Mouse (Mus musculus): ENCODE measurements around the gene Mcu.
A peak's percentile ranks its signal among the peaks of the same experiment; 100 is the strongest.

Mcu gene

DNA sequence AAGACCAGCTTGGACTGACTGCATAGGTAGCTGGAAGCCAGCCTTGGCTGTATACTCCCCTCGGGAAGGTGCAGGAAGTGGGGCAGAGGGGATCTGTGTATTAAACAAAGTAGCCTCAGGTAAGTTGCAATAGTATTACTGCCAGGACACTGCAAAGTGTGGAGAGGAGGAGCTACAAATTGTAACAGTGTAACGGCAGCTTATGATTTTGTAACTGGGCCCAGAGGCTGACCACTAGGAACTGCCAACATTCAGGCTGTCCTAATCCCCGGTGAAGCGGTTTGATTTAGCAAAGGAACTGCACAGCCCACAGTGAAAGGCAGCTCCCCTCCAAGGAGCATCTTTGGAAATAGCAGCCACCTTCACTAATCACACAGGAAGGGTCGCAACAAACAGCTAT, 3.2 kb downstream of the Mcu start:
- DNase-seq (ENCODE audit: low read depth): no peak

DNA sequence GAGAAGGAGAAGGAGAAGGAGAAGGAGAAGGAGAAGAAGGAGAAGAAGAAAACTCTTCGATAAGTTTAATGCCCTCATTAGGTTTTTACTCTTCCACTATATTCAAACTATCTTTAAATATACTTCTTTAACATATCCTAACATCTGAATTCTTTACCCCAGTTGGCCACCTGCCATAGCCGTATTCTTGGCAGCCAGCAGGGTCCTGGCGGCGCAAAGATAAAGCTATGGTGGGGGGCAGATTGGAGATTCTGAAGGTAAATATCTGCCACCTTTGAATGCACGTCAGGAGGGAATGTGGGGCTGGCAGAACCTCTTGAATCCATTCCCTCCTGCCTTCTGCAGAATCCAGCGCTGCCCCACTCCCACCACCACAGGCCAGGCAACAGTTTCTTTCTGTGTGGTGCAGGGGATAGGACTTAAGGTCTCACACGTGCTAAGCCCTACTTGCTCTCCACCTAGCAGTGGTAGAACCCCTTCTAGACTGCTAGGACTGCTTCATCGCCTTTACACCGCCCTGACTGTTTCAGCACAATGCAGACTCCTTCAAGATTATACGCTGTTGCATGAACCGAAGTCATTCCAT, 11.5 kb downstream of the Mcu start:
- DNase-seq (ENCODE audit: low read depth): no peak

DNA sequence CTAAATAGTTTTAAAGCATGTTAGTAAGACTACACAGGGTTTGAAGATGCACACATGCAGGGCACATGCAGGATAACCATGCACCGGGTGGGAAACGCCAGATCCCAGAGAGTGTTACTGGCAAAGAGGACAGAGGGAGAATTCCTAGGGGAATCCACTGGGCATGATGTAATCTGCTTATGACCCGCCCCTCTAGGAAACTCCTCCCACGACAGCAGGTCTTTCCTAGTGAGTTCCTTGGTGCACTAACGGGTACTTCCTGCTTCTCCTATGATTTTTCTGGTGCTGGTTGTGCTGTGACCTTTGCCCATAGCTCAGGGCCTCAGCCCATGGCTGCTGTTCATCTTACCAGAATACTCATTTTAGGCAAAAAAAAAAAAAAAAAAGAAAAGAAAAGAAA, 12.6 kb downstream of the Mcu start:
- no peak for DNase-seq (ENCODE audit: low read depth)

DNA sequence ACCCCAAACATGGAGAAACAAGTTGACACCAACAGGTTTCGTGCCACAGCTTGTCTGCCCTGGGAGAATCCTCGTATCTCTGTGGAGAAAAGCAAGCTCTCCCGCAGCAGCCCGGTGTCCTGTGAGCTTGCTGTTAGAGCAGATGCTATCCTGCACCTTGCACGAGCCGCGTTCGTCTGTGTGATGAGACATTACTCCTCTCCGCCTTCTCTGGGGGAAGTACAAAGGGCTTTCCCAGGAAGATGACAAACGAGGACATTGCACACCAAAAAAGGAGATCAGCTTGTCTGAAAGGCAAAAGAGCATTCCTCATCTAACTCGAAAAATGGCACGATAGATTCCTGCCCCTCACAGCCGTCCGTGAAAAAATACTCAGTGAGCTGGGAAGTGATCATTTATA, 13.6 kb downstream of the Mcu start:
- DNase-seq (ENCODE audit: low read depth): no peak

DNA sequence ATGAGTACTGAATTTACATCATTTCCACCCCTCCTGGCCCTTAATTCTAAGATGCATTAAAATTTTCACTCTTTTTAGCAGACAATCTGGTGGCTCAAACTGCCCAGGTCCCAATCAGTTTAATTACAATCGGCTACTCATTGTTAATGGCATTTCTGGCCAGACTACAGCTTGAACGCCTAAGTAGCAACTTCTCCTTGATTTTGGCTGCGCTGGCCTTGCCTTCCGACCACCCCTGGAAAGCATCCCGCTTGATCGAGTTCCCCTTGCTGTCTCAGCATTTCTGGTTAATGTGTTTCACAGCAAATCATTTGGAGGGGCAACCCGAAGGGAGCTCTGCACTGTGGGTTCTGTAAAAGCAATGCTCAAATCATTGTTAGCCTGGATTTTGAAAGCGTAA, 14.4 kb downstream of the Mcu start:
- no peak for DNase-seq (ENCODE audit: low read depth)

DNA sequence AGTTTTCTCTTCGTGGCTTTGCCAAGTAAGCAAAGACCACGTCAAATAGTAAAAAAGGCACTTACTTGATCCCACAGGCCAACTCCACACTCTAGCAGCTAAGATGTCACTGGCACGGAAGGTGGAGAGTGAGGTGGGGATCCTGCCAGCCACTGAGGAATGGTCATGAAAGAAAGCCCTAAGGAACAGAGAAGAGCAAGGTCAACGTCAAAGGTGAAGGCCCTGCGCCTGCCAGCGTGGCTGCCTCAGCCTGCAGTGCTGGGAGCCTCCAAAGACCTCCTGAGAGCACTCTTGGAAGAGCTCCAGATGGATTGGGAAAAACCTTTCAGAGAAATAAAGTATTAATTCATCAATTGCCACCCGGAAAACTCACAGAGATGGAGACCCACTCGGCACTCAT, 16.0 kb downstream of the Mcu start:
- no peak for DNase-seq (ENCODE audit: low read depth)

DNA sequence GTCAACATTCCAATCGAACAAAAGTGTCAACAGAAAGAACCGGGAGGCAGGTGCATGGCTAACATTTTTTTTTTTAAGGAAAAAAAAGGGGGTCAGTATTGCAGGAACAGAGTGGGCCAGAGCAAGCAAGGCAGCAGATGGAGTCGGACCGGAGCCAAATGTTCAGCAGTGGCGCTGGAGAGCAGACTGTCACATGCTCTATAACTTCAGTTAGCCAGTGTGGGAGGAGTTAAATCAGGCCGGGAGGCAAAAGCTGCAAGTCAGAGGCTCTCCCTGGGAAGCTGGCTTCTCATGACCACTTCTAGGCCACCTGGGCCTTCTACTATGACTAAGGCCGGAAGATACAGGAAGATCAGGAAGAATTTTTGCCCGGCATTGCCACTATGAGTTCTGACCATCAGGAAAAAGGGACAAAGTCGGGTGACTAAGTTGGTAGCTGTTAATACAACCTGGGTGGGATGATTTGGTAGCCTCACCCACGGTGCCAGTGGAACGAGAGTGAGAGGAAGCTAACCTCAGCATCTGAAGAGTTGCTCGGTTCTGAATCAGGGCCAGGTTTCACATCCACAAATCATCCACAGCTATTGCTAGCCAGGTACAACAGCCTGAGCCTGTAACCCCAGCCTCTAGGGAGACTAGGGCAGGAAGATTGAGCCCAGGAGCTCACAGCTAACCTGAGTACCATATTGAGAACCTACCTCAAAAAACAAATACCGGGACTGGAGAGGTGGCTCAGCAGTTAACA, 22.5 kb downstream of the Mcu start:
- no peak for DNase-seq (ENCODE audit: low read depth)

DNA sequence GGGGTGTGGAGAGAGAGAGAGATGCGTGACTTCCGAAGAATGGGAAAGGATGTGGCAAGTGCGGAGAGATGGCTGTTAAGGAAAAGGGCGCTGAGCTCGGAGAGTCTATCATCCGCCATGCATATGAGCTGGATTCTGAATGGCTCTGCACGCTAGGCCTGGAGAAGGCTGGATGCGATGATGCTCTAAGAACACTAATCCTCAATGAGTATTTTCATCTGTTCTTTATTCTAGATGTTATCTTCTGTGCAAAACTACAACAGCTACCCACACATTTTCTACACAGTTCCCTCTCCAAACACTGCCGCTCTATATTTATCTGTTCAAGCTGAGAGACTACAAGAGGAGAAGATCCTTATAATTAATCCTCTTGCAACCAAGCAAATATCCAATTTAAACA, 25.9 kb downstream of the Mcu start:
- no peak for DNase-seq (ENCODE audit: low read depth)

DNA sequence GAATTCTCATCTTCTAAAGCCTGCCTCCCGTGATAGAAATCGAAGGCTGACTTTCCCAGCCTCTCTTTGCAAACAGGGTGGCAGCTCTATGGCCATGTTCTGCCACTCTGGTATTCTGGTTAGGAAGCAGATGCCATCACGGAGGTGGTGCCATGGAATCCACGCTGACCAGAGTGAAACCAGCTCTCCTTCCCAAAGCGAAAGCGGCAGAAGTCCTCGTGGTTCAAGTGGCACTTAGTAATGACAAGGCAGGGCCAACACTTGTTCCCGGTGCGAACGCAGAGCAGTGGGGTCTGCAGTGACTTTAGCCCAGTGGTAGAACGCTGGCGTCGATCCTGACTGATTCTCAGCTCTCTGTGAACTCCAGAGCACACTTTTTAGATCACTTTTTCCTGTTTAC, 26.6 kb downstream of the Mcu start:
- DNase-seq (ENCODE audit: low read depth): no peak

DNA sequence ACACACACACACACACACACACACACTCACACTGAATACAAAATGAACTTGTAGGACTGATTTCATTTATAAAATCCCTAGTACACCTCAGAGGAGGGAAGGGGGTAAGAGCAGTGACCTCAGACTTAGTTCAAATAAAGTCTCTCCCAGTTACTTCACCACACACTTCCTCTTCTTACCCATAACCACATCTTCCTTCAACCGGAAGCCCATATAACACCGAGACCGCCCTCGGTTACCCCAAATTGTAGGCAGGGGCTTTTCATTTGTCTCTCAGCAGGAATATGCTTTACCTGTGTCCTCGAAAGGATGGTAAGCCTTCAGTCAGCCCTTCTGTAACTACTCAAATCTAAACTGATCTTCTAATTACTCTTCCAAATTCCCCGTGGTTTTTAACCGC, 27.1 kb downstream of the Mcu start:
- no peak for DNase-seq (ENCODE audit: low read depth)

DNA sequence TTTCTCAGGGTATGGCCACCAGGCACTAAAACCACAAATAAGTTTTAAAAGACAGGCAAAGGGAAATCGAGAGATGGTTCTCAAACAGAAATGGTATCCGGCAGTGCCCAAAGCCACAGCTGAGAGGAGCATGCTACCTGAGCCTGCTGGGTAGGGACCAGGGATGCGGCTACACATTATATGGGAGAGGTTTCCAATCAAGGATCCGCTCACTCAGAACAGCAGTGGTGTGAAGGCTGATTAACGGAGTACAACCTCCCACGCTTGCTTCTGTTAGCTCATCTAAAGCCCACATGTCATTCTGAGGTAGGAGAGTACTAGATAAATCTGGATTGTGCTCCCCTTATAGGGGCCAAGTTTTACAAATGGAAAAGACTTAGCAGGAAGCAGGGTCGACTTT, 28.4 kb downstream of the Mcu start:
- no peak for DNase-seq (ENCODE audit: low read depth)

DNA sequence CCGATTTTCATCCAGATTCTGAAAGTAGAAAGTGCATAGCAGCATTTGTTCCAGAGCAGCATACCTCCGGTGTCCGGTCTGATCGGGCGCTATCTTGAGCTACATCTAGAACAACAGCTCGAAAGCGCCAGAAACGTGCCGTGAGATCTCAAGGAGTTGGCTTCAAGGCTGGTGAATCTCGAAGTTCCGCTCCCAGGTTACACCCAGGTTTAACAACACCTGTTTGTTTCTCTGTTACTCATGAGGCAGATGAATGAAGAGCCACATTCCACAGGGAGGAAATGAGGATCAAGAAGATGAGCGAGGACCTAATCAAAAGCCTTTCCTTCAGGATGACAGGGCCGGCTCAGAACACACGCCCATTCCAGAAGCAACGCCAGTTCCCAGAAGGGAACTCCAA, 29.7 kb downstream of the Mcu start:
- DNase-seq (ENCODE audit: low read depth): no peak

DNA sequence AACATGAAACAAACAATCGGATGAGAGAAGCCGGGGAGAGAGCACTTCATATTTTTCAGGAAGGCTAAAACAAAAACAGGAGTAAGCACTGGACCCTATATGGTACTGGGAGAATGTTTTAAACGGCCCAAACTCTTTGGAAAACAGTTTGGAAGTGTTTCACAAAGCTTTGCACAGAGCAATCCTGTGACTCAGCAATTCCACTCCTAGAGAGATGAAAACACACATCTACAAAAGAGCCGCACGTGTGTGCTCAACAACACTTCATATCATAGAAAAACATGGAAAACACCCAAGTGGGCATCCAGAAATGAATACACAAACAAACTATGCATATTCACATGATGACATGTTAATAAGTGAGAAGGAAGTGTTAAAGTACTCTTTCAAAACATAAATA, 30.9 kb downstream of the Mcu start:
- DNase-seq (ENCODE audit: low read depth): no peak

DNA sequence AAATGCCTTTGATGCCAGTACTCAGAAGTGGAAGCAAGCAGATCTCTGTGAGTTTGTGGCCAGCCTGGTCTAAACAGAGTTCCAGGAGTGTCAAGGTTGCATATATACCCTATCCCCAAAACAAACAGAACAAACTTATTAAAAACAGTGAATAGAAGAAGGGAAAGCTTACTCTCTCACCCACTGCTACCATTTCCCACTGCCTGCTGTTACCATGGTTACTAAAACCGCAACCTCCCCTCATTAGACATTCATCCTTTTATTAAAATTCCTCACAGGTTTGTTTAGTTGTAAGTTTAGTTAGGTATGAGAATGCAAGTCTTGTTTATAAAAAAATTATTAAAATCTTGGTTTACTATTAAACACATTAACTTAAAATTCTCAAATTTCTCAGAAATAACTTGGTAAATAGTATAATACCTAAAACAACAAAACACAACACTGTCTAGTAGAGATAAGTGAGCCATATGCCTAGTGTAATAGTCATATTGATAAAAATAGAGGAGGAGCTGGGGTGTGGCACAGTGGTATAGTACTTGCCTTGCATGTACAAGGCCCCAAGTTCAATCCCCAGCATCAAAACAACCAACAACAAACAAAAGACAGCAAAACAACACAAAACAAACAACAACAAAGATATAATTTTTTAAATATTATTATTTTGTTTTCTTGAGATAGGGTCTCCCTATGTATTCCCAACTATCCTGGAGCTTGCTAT, 34.5 kb downstream of the Mcu start:
- no peak for DNase-seq (ENCODE audit: low read depth)

DNA sequence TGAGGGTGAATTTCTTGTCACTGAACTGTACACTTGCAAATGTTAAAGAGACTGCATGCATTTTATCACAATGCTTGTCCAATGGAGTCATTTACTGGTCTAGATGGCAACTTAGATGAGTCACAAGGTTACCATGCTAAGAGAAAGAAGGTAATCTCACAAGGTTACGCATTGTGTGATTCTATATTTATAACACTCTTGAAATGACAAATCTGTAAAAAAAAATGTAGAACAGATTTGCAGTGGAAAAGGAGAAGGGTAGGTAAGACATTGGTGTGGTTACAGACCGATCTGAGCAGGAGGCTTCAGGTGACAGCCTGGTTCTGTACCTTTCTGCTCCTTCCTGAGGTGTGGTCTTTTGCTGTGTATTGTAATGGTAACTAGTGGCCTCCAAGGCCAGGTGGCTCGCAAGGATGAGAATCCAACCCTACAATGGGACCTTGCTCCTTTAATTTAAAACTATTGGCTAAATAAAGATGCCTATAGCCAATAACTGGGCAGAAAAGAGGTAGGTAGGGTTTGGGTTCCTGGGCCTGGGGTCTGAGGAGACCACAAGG, 35.8 kb downstream of the Mcu start:
- DNase-seq (ENCODE audit: low read depth): no peak

DNA sequence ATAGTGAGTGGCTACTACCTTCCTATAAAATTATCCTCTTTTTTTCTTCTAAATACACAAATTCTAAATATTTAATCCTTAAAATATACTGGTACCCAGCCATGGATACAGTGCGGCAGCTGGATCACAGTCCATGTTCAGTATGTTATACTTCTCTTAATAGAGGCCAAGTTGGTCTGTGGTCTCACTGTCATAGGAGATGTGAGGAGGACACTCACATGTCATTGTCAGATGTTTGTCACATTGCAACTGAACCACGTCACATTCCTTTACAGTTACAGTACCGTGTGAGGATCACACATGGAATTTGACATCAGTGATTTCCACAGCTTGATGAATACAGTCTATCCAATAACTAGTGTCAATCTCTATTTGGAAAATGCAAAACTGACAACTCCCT, 36.8 kb downstream of the Mcu start:
- no peak for DNase-seq (ENCODE audit: low read depth)

DNA sequence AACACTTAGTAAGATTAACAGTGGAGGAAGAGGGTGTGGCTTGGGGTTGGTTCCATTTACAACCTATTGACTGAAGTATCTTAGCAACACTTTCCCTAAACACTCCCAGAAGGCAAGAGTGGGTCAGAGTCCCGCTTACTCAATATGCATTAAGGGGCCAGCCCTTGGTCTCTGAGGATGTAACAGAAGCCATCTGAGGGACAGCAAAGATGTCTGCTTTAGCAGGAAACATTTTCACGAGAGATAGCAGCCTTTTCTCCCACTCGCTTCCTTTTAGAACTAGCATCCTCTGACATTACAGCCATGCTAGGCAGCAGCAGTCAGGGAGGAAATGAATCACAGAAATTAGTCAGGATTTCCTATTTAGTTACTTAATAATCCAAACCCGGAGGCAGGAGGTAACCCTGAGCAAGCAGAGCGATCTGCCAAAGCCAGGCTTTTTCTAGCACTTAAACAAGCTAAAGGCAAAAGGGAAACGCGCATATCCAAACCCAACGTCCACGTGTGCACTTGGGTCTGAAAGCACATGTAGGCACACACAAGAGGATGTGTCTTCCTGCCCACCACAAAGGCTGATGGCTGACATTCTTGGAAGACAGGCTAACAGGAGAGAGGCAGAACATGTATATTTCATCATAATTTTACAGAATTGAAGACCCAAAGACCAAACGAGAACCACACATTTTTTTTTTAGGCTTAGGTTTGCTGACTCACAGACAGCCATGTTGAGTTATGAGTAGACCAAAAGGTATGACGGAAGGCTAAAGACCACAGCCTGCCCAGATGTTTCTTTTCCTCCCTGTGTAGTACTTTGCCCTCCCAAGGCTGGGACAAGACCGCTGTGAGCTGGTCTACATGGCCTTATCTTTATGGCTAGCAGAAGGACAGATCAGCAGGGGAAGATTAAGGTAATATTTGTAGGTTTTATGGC, 38.4 kb downstream of the Mcu start:
- peak; percentile 66 for DNase-seq (ENCODE audit: low read depth)

DNA sequence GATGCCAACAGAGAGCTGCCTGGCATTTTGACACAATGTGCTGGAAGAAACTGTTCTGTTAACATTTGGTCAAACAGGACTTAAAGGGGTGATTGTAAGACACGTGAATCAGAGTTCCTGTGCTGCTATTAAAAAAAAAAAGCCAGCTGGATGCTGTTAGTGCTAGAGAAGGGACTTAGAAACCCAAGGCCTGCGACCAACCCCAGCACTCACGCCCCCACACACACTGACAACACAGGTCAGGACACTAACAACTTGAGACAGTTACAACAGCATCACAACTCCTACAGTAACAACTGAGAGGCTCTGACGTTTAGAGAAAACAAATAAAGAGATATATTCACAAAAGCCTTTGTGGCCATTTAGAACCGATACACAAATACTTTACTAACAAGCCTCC, 40.2 kb downstream of the Mcu start:
- DNase-seq (ENCODE audit: low read depth): no peak

DNA sequence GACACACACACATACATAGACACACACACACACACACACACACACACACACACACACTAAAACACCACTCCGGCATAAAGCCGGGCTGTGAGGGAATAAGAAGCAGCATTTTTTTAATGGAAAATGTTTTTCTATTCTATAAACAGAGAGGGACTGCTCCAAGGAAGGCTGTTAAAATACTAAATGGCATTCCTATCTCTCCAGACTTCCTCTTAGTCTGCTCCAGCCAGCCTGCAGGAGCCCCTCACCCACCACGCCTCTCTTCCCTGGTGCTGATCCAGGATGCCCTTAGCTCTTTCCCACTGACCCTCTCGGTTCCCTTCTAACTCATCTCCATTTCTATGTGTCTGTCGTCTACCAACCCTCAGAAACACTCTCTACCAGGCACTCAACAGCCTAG, 44.5 kb downstream of the Mcu start:
- DNase-seq (ENCODE audit: low read depth): no peak

DNA sequence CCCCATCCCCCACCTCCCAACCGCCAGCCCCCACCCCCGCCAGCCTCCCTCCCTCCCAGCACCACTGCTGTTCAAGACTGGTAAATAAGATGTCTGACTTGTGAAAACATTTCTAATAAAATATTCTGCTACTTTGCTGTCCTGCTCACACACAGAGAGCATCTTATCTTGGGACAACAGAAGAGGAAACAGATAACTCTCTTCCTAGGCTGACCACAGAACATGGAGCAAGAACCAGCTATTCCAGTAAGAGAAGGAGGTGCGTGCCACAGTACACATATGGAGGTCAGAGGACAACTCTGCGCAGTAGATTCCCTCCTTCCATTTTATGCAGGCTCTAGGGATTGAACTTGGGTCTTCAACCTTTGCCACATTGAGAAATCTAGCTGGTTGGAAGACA, 45.2 kb downstream of the Mcu start:
- DNase-seq (ENCODE audit: low read depth): no peak

DNA sequence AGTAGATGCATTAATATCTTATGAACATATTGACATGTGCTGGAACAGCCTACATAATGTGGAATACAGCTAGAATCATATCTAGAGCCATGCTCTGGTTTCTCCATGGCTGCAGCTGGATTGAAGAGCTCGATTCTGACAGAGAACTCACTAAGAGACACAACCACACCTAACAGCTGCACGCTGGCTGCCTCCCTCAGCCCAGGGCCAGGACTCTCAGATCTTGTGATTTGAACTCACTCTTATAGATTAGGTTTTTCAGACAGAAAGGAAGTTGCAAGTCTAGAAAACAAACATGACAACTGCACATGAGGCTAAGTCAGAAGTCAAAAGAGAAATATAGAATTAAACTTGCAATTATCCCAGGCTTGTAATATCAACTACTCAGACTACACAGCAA, 45.7 kb downstream of the Mcu start:
- DNase-seq (ENCODE audit: low read depth): no peak

DNA sequence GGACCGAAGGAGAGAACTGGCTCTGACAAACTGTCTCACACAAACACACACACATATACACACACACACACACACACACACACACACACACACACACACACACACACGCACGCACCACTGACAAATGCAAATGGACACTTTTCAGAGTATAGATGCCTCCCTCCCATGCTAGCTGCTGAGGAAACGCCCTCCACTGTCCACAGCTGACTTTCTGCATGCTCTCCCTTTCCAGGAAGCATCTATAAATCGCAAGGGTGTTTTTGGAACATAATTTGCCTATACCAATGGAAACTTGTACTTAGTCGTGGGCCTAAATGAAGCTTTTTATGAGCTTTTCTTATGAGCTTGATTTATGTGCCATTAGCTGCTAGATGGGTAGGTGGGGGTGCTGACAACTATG, 46.1 kb downstream of the Mcu start:
- no peak for DNase-seq (ENCODE audit: low read depth)

Measured in fibroblast of lung, adult 2 months (primary cell).